Mouse (Mus musculus) cerebellum, adult 18-20 months (tissue): ENCODE measurements around the gene Olfr251.
"Not testable (repeated sequence)": the region's sequence is repeated elsewhere in the genome, so short reads cannot be mapped to it uniquely, and the experiment has no call there.

Source experiments
- DNase-seq, 2 experiments: peaks; one replicate each; pipeline ENCODE4 v3.0.0; 2021

Gene Olfr251

GRCm38 (mm10) chr9:38376786-38377185 is at the start of gene Olfr251:
Olfr251 (plus strand) TSS chr9:38377086.
- no peak for DNase-seq

DNA sequence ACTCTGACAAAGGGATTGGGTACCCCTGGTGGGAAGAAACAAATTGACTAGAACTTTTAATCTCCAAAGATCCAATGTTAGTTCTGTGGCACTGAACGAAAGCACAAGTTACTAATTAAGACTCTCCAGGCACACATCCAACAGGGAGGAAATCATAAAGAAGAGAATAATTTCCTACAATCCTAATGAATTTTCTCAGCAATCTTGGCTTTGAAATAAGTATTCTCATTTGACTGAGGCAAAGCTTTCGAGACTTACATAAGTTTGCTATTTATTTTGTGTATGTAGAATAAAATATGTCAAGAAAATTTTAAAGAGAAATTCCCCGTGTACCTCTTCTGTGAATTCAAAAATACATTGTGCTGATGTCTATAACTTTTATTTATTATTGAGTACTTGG is 48.1 kb upstream of the Olfr251 start, which contains the start of gene Olfr25:
Gene Olfr25, plus strand, starts transcription at position 301 of the 400 bp plus-strand sequence.
- DNase-seq = no peak

GRCm38 (mm10) chr9:38348111-38348510 is 28.8 kb upstream of the Olfr251 start, which contains the start of gene Olfr898:
Olfr898 (plus strand) TSS chr9:38348411.
- DNase-seq = no peak

DNA sequence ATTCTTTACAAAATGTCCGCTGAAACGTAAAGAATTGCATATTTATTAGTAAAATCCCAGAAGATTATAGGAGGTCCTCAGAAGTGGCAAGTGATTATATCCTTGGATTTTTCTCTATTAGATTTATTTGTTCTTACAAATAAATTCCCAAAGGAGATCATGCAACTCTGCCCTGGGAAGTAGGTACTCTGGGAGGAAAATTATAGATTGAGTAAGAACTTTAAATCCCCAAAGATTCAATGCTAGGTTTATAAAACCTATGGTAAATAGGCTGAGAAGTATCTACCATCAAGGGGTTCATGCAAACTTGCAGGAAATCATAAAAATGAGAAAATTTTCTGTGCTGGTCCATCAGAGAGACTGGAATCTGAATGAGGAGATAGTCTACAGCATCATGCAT is 10.3 kb upstream of the Olfr251 start, which contains the start of gene Olfr250:
Gene Olfr250, plus strand, starts transcription at position 301 of the 400 bp plus-strand sequence.
- DNase-seq = no peak

DNA sequence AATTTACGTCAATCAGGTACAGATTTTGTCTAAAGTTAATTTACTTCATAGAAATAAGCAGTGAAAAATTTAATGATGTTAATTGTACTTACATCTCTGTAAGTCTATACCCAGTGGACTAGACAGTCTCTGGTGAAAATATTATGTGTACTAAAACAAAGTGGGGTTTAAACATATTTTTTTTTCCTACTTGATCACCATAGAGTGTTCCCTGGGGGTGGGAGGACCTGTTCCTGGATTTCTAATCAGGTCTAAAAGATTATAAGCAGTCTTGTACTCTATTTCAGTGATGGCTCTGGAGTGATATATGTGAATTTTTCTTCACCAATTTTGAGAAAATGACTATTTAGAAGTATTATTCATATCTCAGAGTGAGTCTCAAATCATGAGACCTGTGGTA is 24.5 kb downstream of the Olfr251 start, which contains the start of gene Olfr147:
Gene Olfr147, plus strand, starts transcription at position 301 of the 400 bp plus-strand sequence.
- no peak for DNase-seq

- not testable (repeated sequence) for DNase-seq
Measured at GRCm38 (mm10) chr9:38407502-38407901, 30.6 kb downstream of the Olfr251 start.

DNA sequence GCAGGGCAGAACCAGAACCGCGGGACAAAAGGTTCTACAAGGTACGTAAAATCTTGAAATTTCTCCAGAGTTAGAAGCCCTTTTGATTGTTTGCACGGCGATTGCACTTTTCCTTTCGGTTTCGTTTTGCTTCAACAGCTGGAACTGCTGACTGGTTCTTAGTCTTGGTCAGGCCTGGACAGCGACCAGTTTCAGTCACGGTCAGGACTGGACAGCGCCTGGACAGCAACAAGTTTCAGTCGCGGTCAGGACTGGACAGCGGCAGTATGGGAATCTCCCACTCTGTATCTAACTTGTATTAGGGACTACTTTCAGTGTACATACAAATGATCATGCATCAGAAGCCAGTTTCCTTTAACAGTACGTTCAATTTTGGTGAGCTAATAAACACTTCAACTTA is 36.6 kb downstream of the Olfr251 start:
- not testable (repeated sequence) for DNase-seq

GRCm38 (mm10) chr9:38423801-38424200 is 46.9 kb downstream of the Olfr251 start:
- no peak for DNase-seq

- DNase-seq = no peak
Measured at GRCm38 (mm10) chr9:38427026-38427425, 50.1 kb downstream of the Olfr251 start.

DNA sequence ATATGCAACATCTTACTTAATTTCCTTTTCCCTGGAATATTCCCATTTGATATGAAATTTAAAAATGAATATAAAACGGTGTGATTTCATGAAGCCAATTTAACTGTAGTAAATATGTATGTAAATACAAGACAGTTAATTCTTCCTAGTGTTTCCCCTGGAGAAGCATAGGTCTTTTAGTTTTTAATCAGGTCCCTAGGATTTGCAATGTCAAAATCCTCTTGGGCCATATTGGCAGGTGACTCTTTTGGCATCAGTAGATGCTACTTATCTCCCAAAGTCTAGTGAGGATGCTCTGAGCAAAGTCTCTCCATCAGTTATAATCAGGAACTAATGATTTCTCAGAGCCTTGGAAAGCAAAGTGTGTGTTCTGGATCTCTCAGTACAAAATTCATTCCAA is 52.3 kb downstream of the Olfr251 start, which contains the start of gene Olfr901:
Gene Olfr901, plus strand, starts transcription at position 301 of the 400 bp plus-strand sequence.
- no peak for DNase-seq
